Mouse (Mus musculus) cortical plate, adult 2 months (tissue): Measurements from ENCODE around the gene Dennd4a. TPM values are rescaled to one million over a fixed set of nuclear protein-coding genes. Genes with fewer than 3 reads are reported as not detected.

ENCODE experiments used
- H3K27ac ChIP-seq: fragments of 200-500 bp; 2 replicates; pipeline ENCODE4 v1.5.1; 2012; ENCODE audit warnings: low read length, control low read depth, inconsistent platforms; ENCODE audit not compliant: insufficient read depth
- H3K4me1 ChIP-seq: fragments of 200-500 bp; 2 replicates; pipeline ENCODE4 v1.6.1; 2011; ENCODE audit warnings: low read length; ENCODE audit not compliant: control insufficient read depth, insufficient read depth
- H3K4me3 ChIP-seq: fragments of 200-500 bp; 2 replicates; pipeline ENCODE4 v1.5.1; 2011; ENCODE audit warnings: mild to moderate bottlenecking, low read length, control low read depth; ENCODE audit not compliant: insufficient read depth
- CTCF ChIP-seq: fragments of 200-500 bp; IDR thresholded peaks from 2 replicates; pipeline ENCODE4 v1.5.1; 2011; ENCODE audit warnings: mild to moderate bottlenecking, control low read depth, low read length; ENCODE audit not compliant: insufficient read depth; ENCODE audit errors: extremely low read depth
- POLR2A ChIP-seq: fragments of 200-500 bp; IDR thresholded peaks from 2 replicates; pipeline ENCODE4 v1.6.1; 2011; ENCODE audit warnings: mild to moderate bottlenecking, low read length, control low read depth; ENCODE audit not compliant: insufficient read depth; ENCODE audit errors: extremely low read depth
- polyA plus RNA-seq: library from polyadenylated mRNA; depleted of rRNA; stranded (reverse); fragments of >200 nt; gene quantifications from 2 replicates; pipeline ENCODE4 v1.2.3, GENCODE M21; 2012

Gene Dennd4a
- polyA plus RNA-seq, 1 experiment: 41.8 TPM

DNA sequence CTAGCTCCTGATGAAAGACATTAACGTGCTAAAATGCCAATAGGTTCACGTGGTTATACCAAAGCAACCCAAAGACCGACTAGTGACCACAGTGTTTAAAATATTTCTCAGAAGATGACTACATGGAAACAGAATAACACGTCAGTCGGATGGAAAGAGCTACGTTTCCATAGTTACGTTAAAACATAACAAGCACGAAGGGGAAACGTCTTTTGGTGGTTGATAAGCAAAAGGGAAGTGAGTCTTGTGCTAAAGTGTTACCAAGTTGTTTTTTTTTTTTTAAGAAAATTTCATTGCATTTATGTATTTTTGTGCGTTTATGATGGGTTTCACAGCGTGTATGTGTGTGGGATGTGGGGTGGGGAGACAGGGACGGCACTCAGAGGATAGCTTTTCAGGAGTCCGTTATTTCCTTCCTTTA lies 21.8 kb upstream of the Dennd4a start:
- Histone ChIP-seq H3K4me1 (peaks cover 3% of the 10 kb centered on the region), H3K27ac (no peak overlapping the region), H3K4me3 (no peak overlapping the region)
- TF ChIP-seq POLR2A (no peak), CTCF (no peak)

DNA sequence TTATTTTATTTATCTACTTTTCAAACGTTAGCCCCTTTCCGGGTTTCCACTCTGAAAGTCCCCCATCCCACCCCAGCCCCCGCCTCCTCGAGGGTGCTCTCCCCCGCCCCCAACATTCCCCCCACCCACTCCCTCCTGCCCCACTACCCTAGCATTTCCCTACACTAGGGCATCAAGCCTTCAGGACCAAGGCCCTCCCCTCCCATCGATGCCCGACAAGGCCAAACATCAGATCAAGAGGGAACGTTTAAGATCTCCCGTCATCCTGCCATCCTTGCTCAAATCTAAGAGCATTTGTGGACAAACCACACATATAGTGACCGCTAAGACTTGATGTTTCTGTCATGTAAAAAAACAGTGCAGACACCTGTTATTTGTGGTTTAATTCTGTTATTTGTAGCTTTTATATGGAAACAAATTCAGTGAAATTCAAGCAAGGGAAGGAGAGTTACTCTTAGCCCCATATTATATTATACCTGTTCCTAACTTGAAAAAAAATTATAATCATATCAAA lies 21.2 kb upstream of the Dennd4a start:
- Histone ChIP-seq H3K4me3 (no peak overlapping the region), H3K4me1 (peaks cover 3% of the 10 kb centered on the region), H3K27ac (no peak overlapping the region; the same call in 1 of the 2 replicates)
- TF ChIP-seq CTCF (no peak), POLR2A (no peak)

- no peak overlapping the region for H3K4me3 ChIP-seq
- no peak overlapping the region for H3K27ac ChIP-seq
- peaks cover 3% of the 10 kb centered on the region for H3K4me1 ChIP-seq
- no peak for TF ChIP-seq CTCF
- TF ChIP-seq POLR2A: no peak
These were observed 20.2 kb upstream of the Dennd4a start for GRCm38 (mm10) chr9:64790673-64791660.

GRCm38 (mm10) chr9:64791676-64792075 lies 19.5 kb upstream of the Dennd4a start:
- TF ChIP-seq POLR2A (no peak), CTCF (no peak)
- Histone ChIP-seq H3K4me1 (peaks cover 3% of the 10 kb centered on the region), H3K27ac (no peak overlapping the region), H3K4me3 (no peak overlapping the region)

DNA sequence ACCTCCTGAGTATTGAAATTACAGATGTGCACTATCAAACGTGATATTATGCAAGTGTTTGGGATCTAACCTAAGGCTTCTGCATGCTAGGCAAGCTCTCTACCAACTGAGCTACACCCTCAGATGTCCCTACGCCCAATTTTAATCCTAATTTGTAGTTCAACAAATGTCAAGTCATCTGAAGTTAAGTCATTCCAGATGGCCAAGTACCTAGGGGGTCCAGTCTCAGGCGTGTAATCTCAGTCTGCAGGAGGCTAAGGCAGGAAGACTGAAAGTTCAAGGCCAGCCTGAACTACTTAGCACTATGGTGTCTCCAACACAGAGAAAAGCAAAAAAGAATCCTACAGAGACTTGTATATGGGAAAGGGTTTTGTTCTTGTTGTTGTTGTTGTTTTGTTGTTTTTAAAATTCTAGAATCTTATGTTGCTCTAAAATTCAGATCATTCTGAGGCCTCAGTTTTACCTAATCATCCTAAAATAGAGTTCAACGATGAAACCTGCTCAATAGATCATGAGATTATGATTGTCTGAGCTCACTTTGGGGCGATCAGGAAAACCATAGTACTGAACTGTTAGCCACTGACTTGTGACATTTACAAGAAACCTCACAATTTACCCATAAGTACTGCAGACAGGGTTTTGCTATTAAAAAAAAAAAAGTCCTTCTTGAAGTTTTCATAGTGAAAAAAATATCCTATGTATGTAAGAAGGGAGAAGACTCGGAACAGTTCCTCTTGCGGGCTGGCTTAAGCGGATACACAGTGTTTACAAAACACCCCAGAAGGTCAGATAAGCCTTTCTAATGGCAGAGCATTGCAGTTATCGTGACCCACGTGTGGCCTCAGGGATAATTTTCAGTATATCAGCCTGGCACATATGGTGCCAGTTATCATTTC lies 18.5 kb upstream of the Dennd4a start:
- Histone ChIP-seq H3K4me3 (no peak overlapping the region), H3K27ac (no peak overlapping the region), H3K4me1 (peaks cover 3% of the 10 kb centered on the region)
- TF ChIP-seq POLR2A (no peak), CTCF (no peak)

DNA sequence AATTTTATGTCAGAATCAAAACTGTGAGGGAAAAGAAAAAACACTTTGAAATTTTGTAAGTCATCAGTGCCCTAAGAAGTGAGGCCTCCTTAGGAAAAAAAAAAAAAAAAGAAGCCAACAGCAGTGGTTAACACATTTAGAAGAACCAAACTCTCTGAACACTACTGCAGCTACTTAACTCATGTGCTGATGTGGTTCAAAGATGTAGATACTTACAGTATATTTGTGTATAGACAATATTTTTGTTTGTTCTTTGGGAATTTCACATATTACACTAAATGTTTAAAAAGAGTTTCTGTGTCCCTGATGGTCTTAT lies 17.9 kb upstream of the Dennd4a start:
- no peak overlapping the region for H3K4me3 ChIP-seq
- H3K4me1 ChIP-seq: peaks cover 2% of the 10 kb centered on the region
- H3K27ac ChIP-seq: no peak overlapping the region
- no peak for TF ChIP-seq POLR2A
- TF ChIP-seq CTCF: no peak

GRCm38 (mm10) chr9:64793794-64794193 lies 17.3 kb upstream of the Dennd4a start:
- no peak for TF ChIP-seq POLR2A
- TF ChIP-seq CTCF: no peak
- H3K4me1 ChIP-seq: no peaks in the 10 kb centered on the region; the same call in none of the 2 replicates
- H3K4me3 ChIP-seq: no peak overlapping the region
- no peak overlapping the region; the same call in 1 of the 2 replicates for H3K27ac ChIP-seq

- H3K4me1 ChIP-seq: no peaks in the 10 kb centered on the region; the same call in 1 of the 2 replicates
These were observed 16.4 kb upstream of the Dennd4a start for GRCm38 (mm10) chr9:64794448-64795420.

More at GRCm38 (mm10) chr9:64794448-64795420, 16.4 kb upstream of the Dennd4a start:
- Histone ChIP-seq H3K4me3 (no peak overlapping the region), H3K27ac (no peak overlapping the region)
- TF ChIP-seq CTCF: no peak
- no peak for TF ChIP-seq POLR2A
